Mouse (Mus musculus) hindbrain, embryonic 10.5 days (tissue): Measurements from ENCODE around the gene Napb. TPM values are rescaled to one million over a fixed set of nuclear protein-coding genes. Genes with fewer than 3 reads are reported as not detected.

Experiments used
- DNase-seq: peaks from one replicate; pipeline ENCODE4 v3.0.0-alpha.2; 2017; ENCODE audit warnings: low spot score
- H3K27ac ChIP-seq: fragments of 300-500 bp; sonication (generic); 2 replicates; pipeline ENCODE4 v1.5.1; 2016; ENCODE audit warnings: mild to moderate bottlenecking, moderate library complexity
- H3K27me3 ChIP-seq: fragments of 300-500 bp; sonication (generic); 2 replicates; pipeline ENCODE4 v1.6.1; 2016; ENCODE audit warnings: mild to moderate bottlenecking; ENCODE audit not compliant: poor library complexity, insufficient read depth, severe bottlenecking
- H3K36me3 ChIP-seq: fragments of 300-500 bp; sonication (generic); 2 replicates; pipeline ENCODE4 v1.6.1; 2016; ENCODE audit warnings: mild to moderate bottlenecking, moderate library complexity
- H3K4me1 ChIP-seq: fragments of 300-500 bp; sonication (generic); replicated peaks from 2 replicates; pipeline ENCODE4 v1.6.1; 2016; ENCODE audit warnings: mild to moderate bottlenecking
- H3K4me3 ChIP-seq: fragments of 300-500 bp; sonication (generic); 2 replicates; pipeline ENCODE4 v1.5.1; 2016; ENCODE audit warnings: mild to moderate bottlenecking, moderate library complexity
- H3K9me3 ChIP-seq: fragments of 300-500 bp; sonication (generic); 2 replicates; pipeline ENCODE4 v1.6.1; 2016; ENCODE audit warnings: mild to moderate bottlenecking, moderate library complexity
- WGBS: fragments of 180-500 bp; shearing (Covaris S2); methylation state at CpG from one replicate; pipeline ENCODE4 v1.1.7; 2016; 5-methylcytosine and 5-hydroxymethylcytosine counted together
- polyA plus RNA-seq: library from polyadenylated mRNA; unstranded; fragments of >200 nt; fragmentation: Nextera tagmentation; extraction: Ambion mirVana; gene quantifications from 2 replicates; pipeline ENCODE4 v1.2.1, GENCODE M21; 2016

Gene Napb
- polyA plus RNA-seq, 1 experiment from 2014 or later = 14.1 TPM

DNA sequence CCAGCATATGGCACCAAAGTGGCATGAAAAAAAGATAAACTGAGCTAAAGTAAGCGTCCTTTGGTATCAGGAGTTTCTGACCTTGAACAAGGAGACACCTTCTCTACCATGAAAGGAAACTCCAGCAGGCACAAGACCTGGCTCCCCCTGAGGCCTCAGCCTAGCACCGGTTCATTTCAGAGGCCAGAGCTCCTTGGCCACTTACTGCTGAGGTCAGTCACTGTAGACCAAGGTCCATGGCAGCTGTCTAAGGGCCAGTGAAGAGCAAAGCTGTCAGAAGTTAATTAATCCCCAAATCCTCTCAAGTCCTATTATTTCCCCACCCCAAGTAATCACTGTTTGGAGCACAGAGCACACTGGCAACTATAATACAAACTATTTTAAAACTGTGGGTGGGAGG lies 15.2 kb downstream of the Napb start:
- Histone ChIP-seq H3K27ac (no peak overlapping the region), H3K27me3 (no peaks in the 10 kb centered on the region), H3K9me3 (no peaks in the 10 kb centered on the region), H3K4me3 (no peak overlapping the region), H3K36me3 (no peaks in the 10 kb centered on the region), H3K4me1 (no peaks in the 10 kb centered on the region)
- no peak for DNase-seq
- 85% methylated on average over 2 of the region's 2 CpGs for WGBS

DNA sequence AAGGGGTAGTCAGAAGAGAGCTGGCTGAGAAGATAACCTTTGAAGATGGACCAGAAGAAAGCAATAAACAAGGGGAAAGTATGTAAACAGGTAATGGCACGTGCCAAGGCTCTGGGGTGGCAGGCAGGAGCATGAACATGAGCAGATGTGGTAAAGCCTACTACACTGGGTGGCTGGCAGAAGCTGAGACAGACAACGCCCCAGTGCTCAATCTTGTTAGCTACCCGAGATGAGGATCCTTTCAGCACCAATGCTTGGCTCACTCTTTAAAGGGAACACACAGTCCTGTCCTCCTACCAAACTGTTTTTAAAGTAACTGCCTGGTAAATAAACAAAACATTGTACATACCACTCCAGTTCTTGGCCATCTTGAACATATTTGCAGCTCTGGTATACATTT lies 19.9 kb downstream of the Napb start:
- Histone ChIP-seq H3K4me3 (no peak overlapping the region), H3K27me3 (no peaks in the 10 kb centered on the region), H3K9me3 (no peaks in the 10 kb centered on the region), H3K27ac (no peak overlapping the region), H3K4me1 (no peaks in the 10 kb centered on the region), H3K36me3 (peaks cover 23% of the 10 kb centered on the region)
- WGBS = 87% methylated on average over 3 of the region's 3 CpGs
- no peak for DNase-seq

DNA sequence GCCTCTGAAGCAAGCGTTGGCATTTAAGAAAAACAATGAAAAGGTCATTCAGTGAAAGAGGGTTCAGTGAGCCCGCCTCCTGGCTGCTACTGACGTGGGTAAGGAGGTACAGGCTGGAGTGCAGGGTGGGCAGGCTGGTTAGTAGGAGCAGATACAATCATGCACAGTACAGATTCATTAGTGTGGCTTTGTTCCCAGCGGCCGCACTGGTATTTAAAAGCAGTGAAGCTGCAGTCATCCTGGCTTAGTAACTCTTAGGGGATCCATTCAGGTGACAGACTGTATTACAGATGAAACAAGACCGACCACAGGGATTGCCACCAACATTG lies 25.1 kb downstream of the Napb start:
- H3K4me1 ChIP-seq = no peaks in the 10 kb centered on the region
- WGBS = 69% methylated on average over 6 of the region's 6 CpGs
- DNase-seq = no peak
- no peak overlapping the region for H3K27ac ChIP-seq
- no peaks in the 10 kb centered on the region for H3K27me3 ChIP-seq
- H3K9me3 ChIP-seq = no peaks in the 10 kb centered on the region
- H3K36me3 ChIP-seq = peaks cover 23% of the 10 kb centered on the region
- no peak overlapping the region for H3K4me3 ChIP-seq

DNA sequence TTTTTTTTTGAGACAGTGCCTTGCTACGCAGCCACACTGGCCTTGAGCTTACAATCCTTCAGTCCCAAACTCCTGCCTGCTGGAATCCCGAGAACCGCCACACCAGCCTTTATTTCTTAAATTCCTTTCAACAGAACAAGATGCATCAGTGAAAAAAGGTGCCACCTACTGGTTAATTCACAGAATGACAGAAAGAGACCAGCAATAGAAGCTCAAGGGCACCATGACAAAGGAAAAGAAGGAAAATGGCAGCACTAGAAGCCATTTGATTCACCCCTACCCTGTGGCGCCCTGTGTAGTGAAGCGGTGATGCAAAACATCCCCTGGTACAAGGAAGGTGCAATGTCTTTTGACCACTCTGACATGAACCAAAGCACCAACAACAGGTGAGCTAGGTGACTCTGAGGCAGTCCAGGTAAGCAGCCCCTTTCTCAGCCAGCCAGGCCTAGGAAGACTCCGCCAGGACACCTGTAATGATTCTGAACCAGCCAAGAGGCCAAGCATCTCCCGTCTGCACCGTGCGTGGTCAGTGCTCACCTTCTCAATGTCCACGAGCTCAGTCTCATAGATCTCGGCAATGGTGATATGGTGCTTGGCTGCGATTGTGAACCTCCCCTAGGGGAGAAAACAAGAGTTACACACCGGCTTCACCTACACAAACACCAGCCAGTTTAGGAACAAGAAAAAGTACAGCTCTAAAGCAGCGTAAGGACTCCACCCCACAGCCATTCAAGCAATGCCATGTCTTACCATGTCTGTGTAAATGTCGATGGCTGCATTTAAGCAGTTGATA lies 25.7 kb downstream of the Napb start:
- Histone ChIP-seq H3K27me3 (no peaks in the 10 kb centered on the region), H3K4me3 (no peak overlapping the region), H3K4me1 (no peaks in the 10 kb centered on the region), H3K36me3 (peaks cover 20% of the 10 kb centered on the region), H3K27ac (no peak overlapping the region), H3K9me3 (no peaks in the 10 kb centered on the region)
- peak; percentile 6 for DNase-seq
- 77% methylated on average over 15 of the region's 15 CpGs for WGBS

DNA sequence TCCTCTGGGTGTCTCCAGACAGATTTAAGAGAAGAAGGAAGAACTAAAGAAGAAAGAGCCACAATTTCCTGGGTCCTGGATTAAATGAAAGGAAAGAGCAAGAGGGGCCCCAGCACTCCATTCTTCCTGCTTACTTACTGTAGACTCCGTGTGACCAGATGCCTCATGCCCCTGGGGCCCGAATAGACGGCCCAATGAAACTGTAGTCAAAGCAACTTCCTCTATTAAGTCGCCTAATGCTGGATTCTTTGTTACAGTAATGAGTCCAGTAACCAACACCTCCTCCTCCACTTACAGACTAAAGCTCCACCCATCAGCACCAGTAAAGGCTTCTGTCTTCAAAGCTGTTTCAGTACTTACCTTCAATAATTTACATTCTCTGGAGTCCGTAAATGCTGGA lies 33.7 kb downstream of the Napb start:
- H3K36me3 ChIP-seq = peaks cover 63% of the 10 kb centered on the region
- no peaks in the 10 kb centered on the region for H3K4me1 ChIP-seq
- DNase-seq = no peak
- H3K27ac ChIP-seq = no peak overlapping the region
- no peaks in the 10 kb centered on the region for H3K9me3 ChIP-seq
- H3K4me3 ChIP-seq = no peak overlapping the region
- H3K27me3 ChIP-seq = no peaks in the 10 kb centered on the region
- WGBS = 88% methylated on average over 5 of the region's 5 CpGs

DNA sequence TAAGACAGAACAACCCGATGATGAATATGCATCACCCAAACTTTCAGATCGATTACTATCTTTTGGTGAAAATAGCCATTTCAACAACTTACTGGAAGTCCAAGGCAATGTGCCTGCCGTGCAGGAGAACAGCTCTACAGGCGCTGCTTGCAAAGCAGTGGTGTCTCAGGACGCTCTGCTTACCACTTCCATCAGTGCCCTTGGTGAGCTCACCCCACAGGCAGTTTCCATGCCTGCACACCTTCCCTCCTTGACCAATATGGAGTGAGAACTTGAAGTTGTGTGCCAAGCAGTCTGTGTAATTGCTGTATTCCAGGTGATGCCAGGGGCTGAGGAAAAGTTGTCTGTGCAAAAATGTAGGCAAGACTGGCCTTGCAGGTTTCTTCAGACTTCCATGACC lies 41.5 kb downstream of the Napb start:
- Histone ChIP-seq H3K4me3 (no peak overlapping the region), H3K36me3 (peaks cover 98% of the 10 kb centered on the region), H3K27ac (no peak overlapping the region), H3K27me3 (no peaks in the 10 kb centered on the region), H3K9me3 (no peaks in the 10 kb centered on the region), H3K4me1 (no peaks in the 10 kb centered on the region)
- no peak for DNase-seq
- WGBS = 94% methylated on average over 5 of the region's 5 CpGs

DNA sequence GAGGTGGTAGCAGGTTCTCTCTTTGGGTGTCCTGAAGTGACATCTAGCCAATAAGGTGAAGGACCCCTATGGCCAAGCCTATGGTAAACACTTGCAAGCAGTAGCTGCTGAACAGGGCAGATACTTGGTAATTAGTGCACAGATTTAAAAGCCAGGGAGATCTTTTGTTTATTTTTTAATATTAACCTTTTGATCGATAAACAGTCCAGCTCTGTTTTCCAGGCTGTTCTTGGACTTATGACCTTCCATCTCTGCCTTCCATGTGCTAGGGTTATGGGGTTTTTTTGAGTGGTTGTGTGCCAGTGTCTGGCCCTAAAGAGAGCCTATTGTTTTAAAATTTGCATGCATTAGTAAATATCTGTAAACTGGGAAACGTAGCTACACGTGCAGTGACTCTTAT lies 42.0 kb downstream of the Napb start:
- Histone ChIP-seq H3K9me3 (no peaks in the 10 kb centered on the region), H3K27me3 (no peaks in the 10 kb centered on the region), H3K4me1 (no peaks in the 10 kb centered on the region), H3K4me3 (no peak overlapping the region), H3K27ac (no peak overlapping the region), H3K36me3 (peaks cover 98% of the 10 kb centered on the region)
- 98% methylated on average over 3 of the region's 3 CpGs for WGBS
- no peak for DNase-seq

DNA sequence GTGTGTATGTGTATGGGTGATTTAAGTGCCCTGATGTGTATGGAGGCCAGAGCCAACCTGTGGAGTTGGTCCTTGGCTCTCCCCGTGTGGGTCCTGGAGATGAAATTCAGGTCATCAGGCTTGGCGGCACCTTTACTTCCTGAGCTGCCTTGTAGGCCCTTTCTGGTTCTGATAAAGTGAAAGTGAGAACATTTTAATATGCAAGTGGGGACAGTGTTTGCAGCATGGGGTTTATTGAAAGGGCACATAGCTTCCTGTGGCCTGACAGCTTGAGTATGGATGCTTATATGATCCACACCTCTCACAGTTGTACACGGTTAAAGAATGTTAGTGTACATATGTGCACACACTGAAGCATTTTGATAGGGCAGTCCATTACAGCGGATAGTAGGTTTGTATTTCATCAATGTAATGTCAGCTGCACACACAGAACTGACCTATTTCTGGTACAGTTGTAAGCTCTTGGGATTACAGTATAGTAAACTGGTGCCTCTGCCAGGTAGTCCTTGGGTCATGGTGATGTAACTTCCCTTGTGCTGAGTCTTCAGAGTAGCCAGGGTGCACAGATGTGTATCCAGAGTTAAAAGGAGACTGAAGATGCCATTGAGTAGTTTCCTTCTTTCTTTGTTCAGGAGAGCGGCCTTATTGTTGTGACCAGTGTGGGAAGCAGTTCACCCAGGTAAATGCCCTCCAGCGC lies 42.7 kb downstream of the Napb start:
- Histone ChIP-seq H3K4me3 (no peak overlapping the region), H3K27me3 (no peaks in the 10 kb centered on the region), H3K4me1 (no peaks in the 10 kb centered on the region), H3K36me3 (peaks cover 98% of the 10 kb centered on the region), H3K27ac (no peak overlapping the region), H3K9me3 (no peaks in the 10 kb centered on the region)
- DNase-seq = no peak
- WGBS = 98% methylated on average over 6 of the region's 6 CpGs

DNA sequence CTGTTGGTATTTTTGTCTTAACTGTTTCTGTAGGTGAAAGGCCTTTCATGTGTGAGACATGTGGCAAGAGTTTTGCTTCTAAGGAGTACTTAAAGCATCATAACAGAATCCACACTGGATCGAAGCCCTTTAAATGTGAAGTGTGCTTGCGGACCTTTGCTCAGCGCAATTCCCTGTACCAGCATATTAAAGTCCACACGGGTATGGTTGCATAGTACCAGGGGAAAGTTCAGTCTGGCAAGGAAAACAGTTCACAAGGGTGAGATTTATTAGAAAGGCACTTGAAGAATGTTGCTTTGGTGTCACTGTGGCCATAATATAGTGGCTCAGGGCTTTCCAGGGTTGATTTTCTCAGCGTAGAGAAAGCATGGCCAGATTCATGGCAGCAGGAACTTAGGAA lies 44.3 kb downstream of the Napb start:
- no peaks in the 10 kb centered on the region for H3K9me3 ChIP-seq
- no peak for DNase-seq
- H3K27me3 ChIP-seq = no peaks in the 10 kb centered on the region
- no peaks in the 10 kb centered on the region for H3K4me1 ChIP-seq
- 95% methylated on average over 5 of the region's 5 CpGs for WGBS
- peaks cover 99% of the 10 kb centered on the region for H3K36me3 ChIP-seq
- H3K4me3 ChIP-seq = no peak overlapping the region
- H3K27ac ChIP-seq = no peak overlapping the region

DNA sequence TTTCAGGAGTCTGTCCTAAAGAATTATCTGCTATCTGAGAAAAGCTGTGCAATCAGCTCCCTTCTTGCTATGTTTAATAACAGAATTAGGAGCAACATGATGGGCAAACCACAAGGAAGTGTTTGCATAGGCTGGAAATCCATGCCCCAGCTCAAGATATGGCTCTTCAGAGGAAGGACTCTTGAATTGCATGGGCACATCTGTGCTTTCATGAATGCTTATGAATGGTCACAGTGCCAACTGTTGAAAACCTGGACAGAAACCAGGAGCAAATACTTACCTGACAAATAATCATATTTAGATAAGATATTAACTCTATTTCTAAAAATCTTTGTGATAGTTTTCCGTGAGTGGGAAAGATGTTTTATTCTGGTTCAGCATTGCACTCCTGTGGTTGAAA lies 45.4 kb downstream of the Napb start:
- H3K36me3 ChIP-seq = peaks cover 88% of the 10 kb centered on the region
- no peak overlapping the region for H3K4me3 ChIP-seq
- WGBS = 98% methylated on average over 1 of the region's 1 CpGs
- H3K9me3 ChIP-seq = no peaks in the 10 kb centered on the region
- no peak for DNase-seq
- no peaks in the 10 kb centered on the region for H3K27me3 ChIP-seq
- H3K27ac ChIP-seq = no peak overlapping the region
- peaks cover 7% of the 10 kb centered on the region for H3K4me1 ChIP-seq

DNA sequence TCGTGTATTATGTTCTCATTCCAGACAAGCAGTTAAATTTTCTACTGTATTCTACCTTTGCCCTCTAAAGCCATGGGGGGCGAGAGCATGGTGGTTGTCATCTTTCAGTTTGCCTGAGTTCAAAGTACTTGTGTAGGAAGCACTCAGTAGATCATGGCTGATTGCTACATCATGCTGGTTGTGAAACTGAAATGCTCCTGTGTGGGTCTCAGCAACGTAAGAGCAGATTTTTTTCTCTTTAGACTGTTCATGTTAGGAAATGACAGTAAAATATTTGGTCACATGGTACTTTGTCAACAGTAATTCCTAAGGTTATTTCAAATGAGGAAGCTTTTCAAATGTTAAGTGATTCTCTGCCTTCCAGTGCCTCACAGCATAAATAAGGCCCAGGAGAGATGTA lies 46.6 kb downstream of the Napb start:
- Histone ChIP-seq H3K4me3 (no peak overlapping the region), H3K27me3 (no peaks in the 10 kb centered on the region), H3K36me3 (peaks cover 76% of the 10 kb centered on the region), H3K27ac (no peak overlapping the region), H3K9me3 (no peaks in the 10 kb centered on the region), H3K4me1 (peaks cover 13% of the 10 kb centered on the region)
- DNase-seq = no peak
- 94% methylated on average over 3 of the region's 3 CpGs for WGBS

DNA sequence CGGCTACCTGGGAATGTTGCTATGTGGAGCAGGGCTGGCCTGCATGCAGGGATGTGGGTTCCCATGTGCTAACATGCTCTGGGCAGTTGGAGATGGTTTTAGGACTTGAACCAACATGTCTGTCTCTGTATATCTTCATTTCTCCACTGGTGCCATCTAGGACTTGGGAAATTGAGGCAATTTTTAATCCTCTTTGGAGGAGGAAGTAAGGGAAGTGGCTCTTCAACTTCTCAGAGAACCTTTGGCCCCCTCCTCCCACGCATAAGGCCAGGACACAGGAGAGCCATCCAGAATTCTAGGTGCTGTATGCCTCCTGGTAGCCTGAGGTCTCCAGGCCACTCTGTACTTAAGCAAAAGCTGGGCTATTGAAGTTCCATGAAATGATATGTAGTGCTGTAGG lies 47.3 kb downstream of the Napb start:
- no peak overlapping the region for H3K4me3 ChIP-seq
- no peak overlapping the region for H3K27ac ChIP-seq
- no peak for DNase-seq
- WGBS = 97% methylated on average over 2 of the region's 2 CpGs
- peaks cover 69% of the 10 kb centered on the region for H3K36me3 ChIP-seq
- H3K9me3 ChIP-seq = no peaks in the 10 kb centered on the region
- H3K4me1 ChIP-seq = peaks cover 21% of the 10 kb centered on the region
- H3K27me3 ChIP-seq = no peaks in the 10 kb centered on the region

DNA sequence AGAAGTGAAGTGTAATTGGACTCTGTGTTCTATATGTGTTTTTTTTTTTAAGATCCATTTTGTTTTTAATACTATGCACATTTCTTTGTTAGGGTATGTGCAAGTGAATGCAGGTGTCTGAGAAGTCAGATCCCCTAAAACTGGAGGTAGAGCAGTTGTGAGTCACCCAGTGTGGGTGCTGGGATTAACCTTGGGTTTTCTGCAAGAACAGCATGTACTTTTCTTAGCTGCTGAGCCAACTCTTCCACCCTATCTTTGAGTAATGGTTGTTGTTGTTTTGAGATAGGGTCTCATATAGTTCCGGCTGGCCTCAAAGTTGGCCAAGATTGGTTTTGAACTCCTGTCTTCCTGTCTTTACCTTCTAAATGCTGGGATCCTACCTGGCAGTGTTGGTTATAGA lies 49.2 kb downstream of the Napb start:
- no peak overlapping the region for H3K27ac ChIP-seq
- no peaks in the 10 kb centered on the region for H3K27me3 ChIP-seq
- DNase-seq = no peak
- no peak overlapping the region for H3K4me3 ChIP-seq
- no peaks in the 10 kb centered on the region for H3K9me3 ChIP-seq
- H3K4me1 ChIP-seq = peaks cover 40% of the 10 kb centered on the region
- WGBS = 92% methylated on average over 1 of the region's 1 CpGs
- H3K36me3 ChIP-seq = peaks cover 49% of the 10 kb centered on the region
